Comparison of ENCODE assay signal across 8 mouse cellular contexts in the genomic region with DNA sequence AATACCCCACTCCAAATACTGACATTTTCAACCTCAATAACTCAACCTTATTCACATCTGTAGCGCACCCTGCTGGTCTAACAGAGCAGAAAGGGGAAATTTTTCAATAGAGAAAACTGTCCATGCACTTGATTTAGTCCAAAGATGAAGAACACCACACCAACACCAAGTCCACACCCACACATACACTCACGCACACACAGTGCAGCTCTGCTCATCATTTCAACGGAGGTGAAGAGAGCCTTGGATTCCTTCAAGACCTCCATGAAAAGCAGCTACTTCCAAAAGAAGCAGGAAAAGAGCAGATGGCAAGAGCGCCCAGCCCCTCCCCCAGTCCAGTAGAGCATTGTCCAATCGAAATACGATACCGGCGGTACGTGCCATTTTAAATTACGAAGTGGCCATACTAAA. TPM values are rescaled to one million over a fixed set of nuclear protein-coding genes. Genes with fewer than 3 reads are reported as not detected.
DNase-seq lines count a peak whose midpoint lies in the region; ATAC-seq lines count a peak whose summit lies in the region.

No protein-coding gene starts in this region.

- peaks cover 15% of the 10 kb centered on the region for H3K4me1 ChIP-seq in hindbrain, embryonic 14.5 days (replicated peaks; ENCODE audit: control insufficient read depth, insufficient read depth, low read length)

- H3K9me3 ChIP-seq in hindbrain, embryonic 14.5 days (ENCODE audit: control insufficient read depth, low read length), result no peaks in the 10 kb centered on the region

- H3K4me3 ChIP-seq in hindbrain, embryonic 14.5 days (replicated peaks; ENCODE audit: low read length), result peak overlapping the region; percentile 96

- no peaks in the 10 kb centered on the region for H3K36me3 ChIP-seq in hindbrain, embryonic 14.5 days (replicated peaks; ENCODE audit: control insufficient read depth, insufficient read depth)

- peak overlapping the region; percentile 80 for H3K9ac ChIP-seq in hindbrain, embryonic 14.5 days

- WGBS in hindbrain, embryonic 14.5 days, result 6% methylated on average over 10 of the region's 10 CpGs

- ATAC-seq in hindbrain, embryonic 14.5 days (ENCODE audit: low FRiP score), result no peak

- DNase-seq in R1 (ENCODE audit: low read depth, low spot score), result peak; percentile 72
- DNase-seq in cerebellum, postnatal 10 days, result peak; percentile 79
- peak; percentile 31 to 34 for DNase-seq in frontal cortex, postnatal 10 days (ENCODE audit: low spot score in 2 of 2)
- DNase-seq in hindbrain, embryonic 14.5 days (ENCODE audit: low spot score), result peak; percentile 66
- peak; percentile 46 to 58 for DNase-seq in layer of hippocampus, postnatal 14 days (ENCODE audit: low spot score in 2 of 2)
- DNase-seq in lung, postnatal 10 days, result peak; percentile 76
- DNase-seq in ovary, postnatal 36 days (ENCODE audit: low spot score), result peak; percentile 52
- DNase-seq in thymus, postnatal 36 days, result peak; percentile 35 to 50

- H3K27me3 ChIP-seq in hindbrain, embryonic 14.5 days (ENCODE audit: control insufficient read depth, insufficient read depth, low read length), result no peaks in the 10 kb centered on the region

- H3K27ac ChIP-seq in hindbrain, embryonic 14.5 days, result no peak overlapping the region

- H3K4me2 ChIP-seq in hindbrain, embryonic 14.5 days (replicated peaks), result peak overlapping the region; percentile 67

RNA-seq across cellular contexts. Expression of gene Zc3h7a, which starts 1.5 kb away (rescaled TPM):
- 72.2 and 74.0 TPM in 2 replicates for polyA plus RNA-seq in hindbrain, embryonic 14.5 days (2014; fragmentation: Nextera tagmentation; extraction: Ambion mirVana)
- 10 to 100 TPM; 75.6 to 78.0 TPM for total RNA-seq in layer of hippocampus, postnatal 14 days (2021)

RNA-seq across cellular contexts. Expression of gene Rsl1d1, which starts 28.5 kb away (rescaled TPM):
- polyA plus RNA-seq in hindbrain, embryonic 14.5 days (2014; fragmentation: Nextera tagmentation; extraction: Ambion mirVana), result 138 and 140 TPM in 2 replicates
- 10 to 100 TPM; 52.4 to 53.5 TPM for total RNA-seq in layer of hippocampus, postnatal 14 days (2021)

RNA-seq across cellular contexts. Expression of gene Txndc11, which starts 40.2 kb away (rescaled TPM):
- polyA plus RNA-seq in hindbrain, embryonic 14.5 days (2014; fragmentation: Nextera tagmentation; extraction: Ambion mirVana), result 29.9 and 32.6 TPM in 2 replicates
- 10 to 100 TPM; 31.3 to 37.4 TPM for total RNA-seq in layer of hippocampus, postnatal 14 days (2021)
